Mouse (Mus musculus) erythroblast, embryonic 14.5 days (primary cell): ENCODE data around the gene Nav2.

Source experiments
- GATA1 ChIP-seq: IDR thresholded peaks from 2 replicates; pipeline ENCODE4 v1.6.1; 2012; ENCODE audit warnings: low read length, inconsistent platforms, mixed read lengths
- TAL1 ChIP-seq: IDR thresholded peaks from 3 replicates; pipeline ENCODE4 v1.6.1; 2012; ENCODE audit warnings: low read length, inconsistent platforms, mixed read lengths

GRCm38 (mm10) chr7:49567346-49568034 is 659.0 kb downstream of the Nav2 start:
- no peak for TF ChIP-seq TAL1
- TF ChIP-seq GATA1 = no peak
